Mouse (Mus musculus): ENCODE results near the gene Gm340. TPM values are rescaled to one million over a fixed set of nuclear protein-coding genes. Genes with fewer than 3 reads are reported as not detected.

Gm340 gene
- polyA plus RNA-seq, 1 experiment from 2014 or later = 2.1 TPM

DNA sequence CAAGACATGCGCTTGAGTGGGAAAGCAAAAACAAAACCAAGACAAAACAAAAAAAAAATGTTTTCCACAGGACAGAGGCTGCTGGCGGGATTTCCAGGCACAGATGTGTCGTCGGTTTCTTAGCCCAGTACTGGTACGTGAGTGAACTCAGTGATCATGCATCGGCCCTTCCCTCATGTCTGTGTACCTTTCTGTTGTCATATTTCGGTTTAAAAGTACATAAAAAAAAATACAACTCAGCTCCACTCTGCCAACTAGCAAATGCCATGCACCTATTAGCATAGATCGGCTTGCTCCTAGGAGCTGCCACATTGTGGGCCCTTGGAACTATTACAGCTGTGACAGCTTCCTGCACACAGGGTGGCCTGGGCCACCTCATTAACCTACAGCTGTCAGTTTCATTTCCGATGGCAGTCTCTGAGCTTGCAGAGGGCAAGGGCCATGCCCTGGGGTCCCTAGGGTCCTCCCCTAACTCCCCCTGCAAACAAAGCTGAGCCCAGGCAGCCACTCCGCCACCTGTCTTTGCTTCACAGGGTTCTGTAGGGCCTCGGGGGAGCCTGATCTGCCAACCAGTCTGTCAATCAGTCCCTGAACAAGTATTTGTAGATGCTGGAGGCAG, 33.5 kb downstream of the Gm340 start:
- no peaks in the 10 kb centered on the region for H3K9me3 ChIP-seq (replicated peaks)
- H3K4me3 ChIP-seq (replicated peaks) = no peak overlapping the region
- peaks cover 18% of the 10 kb centered on the region for H3K27me3 ChIP-seq
- H3K4me2 ChIP-seq (replicated peaks) = no peak overlapping the region
- H3K27ac ChIP-seq (replicated peaks) = no peak overlapping the region
- no peak for ATAC-seq (ENCODE audit: insufficient number of reproducible peaks, low FRiP score, low TSS enrichment, low read depth)
- no peaks in the 10 kb centered on the region for H3K36me3 ChIP-seq
- no peak overlapping the region for H3K9ac ChIP-seq
- peaks cover 36% of the 10 kb centered on the region for H3K4me1 ChIP-seq
- 38% methylated on average over 11 of the region's 11 CpGs for WGBS

GRCm38 (mm10) chr19:41616274-41616673, 34.1 kb downstream of the Gm340 start:
- 70% methylated on average over 6 of the region's 6 CpGs for WGBS
- no peak overlapping the region for H3K4me3 ChIP-seq (replicated peaks)
- H3K9me3 ChIP-seq (replicated peaks) = no peaks in the 10 kb centered on the region
- H3K27ac ChIP-seq (replicated peaks) = no peak overlapping the region
- peaks cover 36% of the 10 kb centered on the region for H3K4me1 ChIP-seq
- ATAC-seq (ENCODE audit: insufficient number of reproducible peaks, low FRiP score, low TSS enrichment, low read depth) = no peak
- no peak overlapping the region for H3K9ac ChIP-seq
- peaks cover 18% of the 10 kb centered on the region for H3K27me3 ChIP-seq
- no peaks in the 10 kb centered on the region for H3K36me3 ChIP-seq
- H3K4me2 ChIP-seq (replicated peaks) = no peak overlapping the region

DNA sequence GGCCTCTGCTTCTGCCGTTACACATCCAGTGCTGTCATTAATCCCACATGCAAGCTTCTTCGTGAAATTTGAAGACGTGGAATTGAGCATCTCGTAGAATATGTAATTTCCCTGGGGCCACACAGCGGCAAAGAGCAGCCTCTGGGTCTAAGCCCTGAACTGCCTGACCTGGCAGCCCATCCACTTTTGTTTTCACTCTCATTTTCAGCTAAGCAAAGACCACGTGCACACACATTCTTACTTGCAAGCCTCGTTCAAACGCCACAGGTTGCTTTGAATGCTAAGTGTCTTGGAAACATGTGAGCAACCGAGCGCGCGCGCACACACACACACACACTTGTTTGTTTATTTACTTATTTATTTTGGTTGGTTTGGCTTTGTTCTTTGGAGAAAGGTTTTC, 34.9 kb downstream of the Gm340 start:
- H3K4me3 ChIP-seq (replicated peaks) = no peak overlapping the region
- no peak overlapping the region for H3K27ac ChIP-seq (replicated peaks)
- peaks cover 18% of the 10 kb centered on the region for H3K27me3 ChIP-seq
- H3K4me2 ChIP-seq (replicated peaks) = no peak overlapping the region
- 44% methylated on average over 13 of the region's 13 CpGs for WGBS
- H3K4me1 ChIP-seq = peaks cover 36% of the 10 kb centered on the region
- no peak overlapping the region for H3K9ac ChIP-seq
- H3K9me3 ChIP-seq (replicated peaks) = no peaks in the 10 kb centered on the region
- H3K36me3 ChIP-seq = no peaks in the 10 kb centered on the region
- ATAC-seq (ENCODE audit: insufficient number of reproducible peaks, low FRiP score, low TSS enrichment, low read depth) = no peak

- peaks cover 17% of the 10 kb centered on the region for H3K27me3 ChIP-seq
- WGBS = 29% methylated on average over 6 of the region's 6 CpGs
- no peak overlapping the region for H3K4me3 ChIP-seq (replicated peaks)
- no peak overlapping the region for H3K9ac ChIP-seq
- H3K9me3 ChIP-seq (replicated peaks) = no peaks in the 10 kb centered on the region
- H3K4me1 ChIP-seq = peaks cover 34% of the 10 kb centered on the region
- no peak for ATAC-seq (ENCODE audit: insufficient number of reproducible peaks, low FRiP score, low TSS enrichment, low read depth)
- peak overlapping the region; percentile 31; the same call in 1 of the 2 replicates for H3K27ac ChIP-seq (replicated peaks)
- no peak overlapping the region for H3K4me2 ChIP-seq (replicated peaks)
- no peaks in the 10 kb centered on the region for H3K36me3 ChIP-seq
These were observed 36.0 kb downstream of the Gm340 start for GRCm38 (mm10) chr19:41618153-41618657.

GRCm38 (mm10) chr19:41618771-41619385, 36.7 kb downstream of the Gm340 start:
- Histone ChIP-seq H3K36me3 (no peaks in the 10 kb centered on the region), H3K9ac (no peak overlapping the region), H3K4me1 (peaks cover 31% of the 10 kb centered on the region), H3K9me3 (replicated peaks) (no peaks in the 10 kb centered on the region), H3K4me2 (replicated peaks) (no peak overlapping the region), H3K4me3 (replicated peaks) (no peak overlapping the region), H3K27me3 (peaks cover 15% of the 10 kb centered on the region), H3K27ac (replicated peaks) (no peak overlapping the region; the same call in 1 of the 2 replicates)
- WGBS = 61% methylated on average over 19 of the region's 19 CpGs
- ATAC-seq (ENCODE audit: insufficient number of reproducible peaks, low FRiP score, low TSS enrichment, low read depth) = no peak

DNA sequence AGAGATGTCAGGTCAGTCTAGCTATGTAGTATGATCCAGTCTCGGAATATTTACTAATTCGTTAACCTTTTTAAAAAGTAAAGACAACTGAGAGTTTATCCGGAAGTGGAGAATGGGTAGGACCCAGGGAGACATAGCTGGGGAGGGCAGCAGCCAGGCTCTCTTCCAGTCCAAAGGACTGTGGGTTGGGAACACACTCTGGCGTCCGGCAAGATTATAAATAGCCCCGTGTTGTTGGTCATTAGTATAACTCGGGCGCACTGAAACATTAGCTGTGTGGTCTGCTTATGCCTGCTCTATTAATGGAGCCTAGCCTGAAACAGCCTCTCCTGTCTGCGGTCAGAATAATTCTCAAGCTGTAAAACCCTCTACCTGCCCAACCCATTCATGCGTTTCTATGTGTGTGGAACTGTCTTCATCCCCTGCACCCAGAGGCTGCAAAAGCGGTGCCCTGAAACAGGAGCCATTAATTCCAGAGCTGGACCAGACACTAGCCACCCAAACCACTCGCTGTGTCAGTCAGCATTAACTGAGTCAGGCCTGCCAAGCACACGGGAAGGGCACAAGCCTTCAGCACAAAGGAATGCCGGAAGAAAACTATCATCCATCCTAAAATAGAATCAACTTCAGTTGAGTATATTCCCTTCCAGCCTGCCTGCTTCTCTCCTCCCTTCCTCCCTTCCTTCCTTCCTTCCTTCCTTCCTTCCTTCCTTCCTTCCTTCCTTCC, 38.4 kb downstream of the Gm340 start:
- no peak overlapping the region for H3K27ac ChIP-seq (replicated peaks)
- no peak for ATAC-seq (ENCODE audit: insufficient number of reproducible peaks, low FRiP score, low TSS enrichment, low read depth)
- H3K9ac ChIP-seq = no peak overlapping the region
- H3K36me3 ChIP-seq = no peaks in the 10 kb centered on the region
- no peak overlapping the region for H3K4me3 ChIP-seq (replicated peaks)
- H3K4me2 ChIP-seq (replicated peaks) = no peak overlapping the region
- WGBS = 78% methylated on average over 14 of the region's 14 CpGs
- H3K9me3 ChIP-seq (replicated peaks) = no peaks in the 10 kb centered on the region
- peaks cover 30% of the 10 kb centered on the region for H3K4me1 ChIP-seq
- H3K27me3 ChIP-seq = peaks cover 5% of the 10 kb centered on the region

DNA sequence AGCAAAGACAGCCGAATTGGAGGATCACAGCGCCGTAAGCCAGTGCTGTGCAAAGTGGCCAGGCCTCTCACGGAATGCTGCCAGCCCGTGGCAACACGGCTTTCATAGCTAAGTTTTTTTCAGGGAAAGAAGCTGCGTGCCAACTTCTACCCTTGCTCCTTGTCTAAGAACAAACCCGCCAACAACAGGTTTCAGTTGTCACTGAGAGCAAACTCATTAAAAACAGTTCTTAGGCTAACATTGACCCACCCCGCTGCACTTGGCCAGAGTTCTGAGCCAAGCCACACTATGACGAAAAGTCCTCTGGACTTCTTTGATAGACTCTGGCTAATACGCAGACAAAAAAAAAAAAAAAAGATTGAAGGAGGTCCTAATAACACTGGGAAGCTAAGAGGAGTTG, 46.8 kb downstream of the Gm340 start:
- H3K27ac ChIP-seq (replicated peaks) = no peak overlapping the region

DNA sequence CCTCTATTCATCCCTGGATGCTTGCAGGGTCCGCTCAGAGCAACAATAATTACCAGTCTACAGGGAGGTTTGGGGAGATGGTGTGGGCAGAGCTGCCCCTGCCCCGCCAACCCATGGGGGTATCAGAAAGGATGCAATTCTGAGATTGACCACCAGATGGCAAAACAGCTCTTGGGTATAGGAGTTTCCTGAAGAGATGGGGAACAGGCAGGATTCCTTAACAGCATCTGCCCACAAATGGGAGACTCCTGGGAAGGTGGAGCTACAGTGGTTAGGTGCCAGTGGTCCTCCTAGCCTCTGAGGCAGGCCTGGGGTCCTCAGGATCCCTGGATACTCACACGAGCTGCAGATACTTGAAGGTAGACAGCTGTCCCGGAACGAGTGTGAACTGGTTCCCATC, 47.4 kb downstream of the Gm340 start:
- H3K4me2 ChIP-seq (replicated peaks) = no peak overlapping the region
- H3K4me3 ChIP-seq (replicated peaks) = no peak overlapping the region
- no peaks in the 10 kb centered on the region for H3K36me3 ChIP-seq
- no peak overlapping the region for H3K9ac ChIP-seq
- ATAC-seq (ENCODE audit: insufficient number of reproducible peaks, low FRiP score, low TSS enrichment, low read depth) = 0 out of 2 replicates have a peak, but pooled peaks have one; percentile 51
- H3K27ac ChIP-seq (replicated peaks) = no peak overlapping the region
- H3K4me1 ChIP-seq = no peaks in the 10 kb centered on the region
- no peaks in the 10 kb centered on the region for H3K9me3 ChIP-seq (replicated peaks)
- 33% methylated on average over 5 of the region's 5 CpGs for WGBS
- no peaks in the 10 kb centered on the region for H3K27me3 ChIP-seq

More for the DNA sequence above, 46.8 kb downstream of the Gm340 start:
- no peak for ATAC-seq (ENCODE audit: insufficient number of reproducible peaks, low FRiP score, low TSS enrichment, low read depth)
- H3K9me3 ChIP-seq (replicated peaks) = no peaks in the 10 kb centered on the region
- H3K36me3 ChIP-seq = no peaks in the 10 kb centered on the region
- WGBS = 81% methylated on average over 11 of the region's 11 CpGs
- no peak overlapping the region for H3K4me2 ChIP-seq (replicated peaks)
- no peaks in the 10 kb centered on the region for H3K4me1 ChIP-seq
- H3K4me3 ChIP-seq (replicated peaks) = no peak overlapping the region
- H3K9ac ChIP-seq = no peak overlapping the region
- no peaks in the 10 kb centered on the region for H3K27me3 ChIP-seq

- H3K9ac ChIP-seq = no peak overlapping the region
- no peaks in the 10 kb centered on the region for H3K4me1 ChIP-seq
- H3K4me3 ChIP-seq (replicated peaks) = no peak overlapping the region
- no peaks in the 10 kb centered on the region for H3K36me3 ChIP-seq
- no peak overlapping the region for H3K4me2 ChIP-seq (replicated peaks)
- H3K27me3 ChIP-seq = no peaks in the 10 kb centered on the region
- no peak overlapping the region for H3K27ac ChIP-seq (replicated peaks)
- no peaks in the 10 kb centered on the region for H3K9me3 ChIP-seq (replicated peaks)
- ATAC-seq (ENCODE audit: insufficient number of reproducible peaks, low FRiP score, low TSS enrichment, low read depth) = no peak
- 75% methylated on average over 10 of the region's 10 CpGs for WGBS
These were observed 51.9 kb downstream of the Gm340 start for GRCm38 (mm10) chr19:41634099-41634498.

- WGBS = 63% methylated on average over 6 of the region's 6 CpGs
- ATAC-seq (ENCODE audit: insufficient number of reproducible peaks, low FRiP score, low TSS enrichment, low read depth) = no peak
These were observed 52.8 kb downstream of the Gm340 start for GRCm38 (mm10) chr19:41634999-41635398.

More at GRCm38 (mm10) chr19:41634999-41635398, 52.8 kb downstream of the Gm340 start:
- Histone ChIP-seq H3K4me1 (no peaks in the 10 kb centered on the region), H3K27me3 (no peaks in the 10 kb centered on the region), H3K9me3 (replicated peaks) (no peaks in the 10 kb centered on the region), H3K9ac (no peak overlapping the region), H3K4me2 (replicated peaks) (no peak overlapping the region), H3K36me3 (no peaks in the 10 kb centered on the region), H3K27ac (replicated peaks) (no peak overlapping the region), H3K4me3 (replicated peaks) (no peak overlapping the region)
